Mouse (Mus musculus) MEL (cell line): Measurements from ENCODE around the gene Mpp4. TPM values are rescaled to one million over a fixed set of nuclear protein-coding genes. Genes with fewer than 3 reads are reported as not detected.

Experiments
- DNase-seq: peaks from one replicate; pipeline ENCODE4 v3.0.0; 2011; ENCODE audit warnings: low read depth, low spot score
- H3K27ac ChIP-seq: 2 replicates; pipeline ENCODE4 v1.5.1; 2012; ENCODE audit warnings: low read depth, mild to moderate bottlenecking, control low read depth, low read length, moderate library complexity; ENCODE audit not compliant: control insufficient read depth
- H3K27me3 ChIP-seq, 2 experiments: fragments of 150-350 bp in 1 of 2; sonication (generic) in 1 of 2; 2 replicates each; pipeline ENCODE4 v1.6.1; 2012; ENCODE audit warnings: low read length in 2 of 2, mild to moderate bottlenecking in 2 of 2, improper control_type of control experiment in 1 of 2, moderate library complexity in 1 of 2; ENCODE audit not compliant: insufficient read depth in 2 of 2, control insufficient read depth in 1 of 2
- H3K36me3 ChIP-seq, 2 experiments: 2 replicates each; pipeline ENCODE4 v1.6.1; 2012 to 2014; ENCODE audit warnings: low read length in 2 of 2, improper control_type of control experiment in 1 of 2, inconsistent platforms in 1 of 2, mild to moderate bottlenecking in 1 of 2; ENCODE audit not compliant: insufficient read depth in 2 of 2, control insufficient read depth in 1 of 2
- H3K4me1 ChIP-seq, 2 experiments: fragments of 150-350 bp in 1 of 2; sonication (generic) in 1 of 2; 2 replicates each; pipeline ENCODE4 v1.6.1; 2012; ENCODE audit warnings: low read length in 2 of 2, improper control_type of control experiment in 1 of 2, mild to moderate bottlenecking in 1 of 2; ENCODE audit not compliant: insufficient read depth in 2 of 2, control insufficient read depth in 1 of 2
- H3K4me3 ChIP-seq, 2 experiments: fragments of 150-350 bp in 1 of 2; sonication (generic) in 1 of 2; 2 replicates each; pipeline ENCODE4 v1.5.1; 2012; ENCODE audit warnings: low read depth in 2 of 2, low read length in 2 of 2, mild to moderate bottlenecking in 2 of 2, moderate library complexity in 2 of 2, control low read depth in 1 of 2, improper control_type of control experiment in 1 of 2; ENCODE audit not compliant: control insufficient read depth in 1 of 2, insufficient read depth in 1 of 2
- H3K79me2 ChIP-seq: 2 replicates; pipeline ENCODE4 v1.6.1; 2012; ENCODE audit warnings: mild to moderate bottlenecking, low read length, moderate library complexity; ENCODE audit not compliant: control insufficient read depth, poor library complexity, insufficient read depth
- H3K9ac ChIP-seq: 2 replicates; pipeline ENCODE4 v1.6.1; 2012; ENCODE audit warnings: low read depth, mild to moderate bottlenecking, control low read depth, low read length, moderate library complexity; ENCODE audit not compliant: control insufficient read depth, poor library complexity, severe bottlenecking
- H3K9me3 ChIP-seq: fragments of 150-350 bp; sonication (generic); replicated peaks from 2 replicates; pipeline ENCODE4 v1.6.1; 2012; ENCODE audit warnings: mild to moderate bottlenecking, low read length, improper control_type of control experiment, moderate library complexity; ENCODE audit not compliant: insufficient read depth
- BHLHE40 ChIP-seq: IDR thresholded peaks from 2 replicates; pipeline ENCODE4 v1.6.1; 2012; ENCODE audit warnings: low read depth, mild to moderate bottlenecking, inconsistent platforms, low read length, improper control_type of control experiment, borderline replicate concordance
- CTCF ChIP-seq, 3 experiments: IDR thresholded peaks in 2 of 3; conservative IDR thresholded peaks in 1 of 3; 2 replicates each; pipeline ENCODE4 v1.5.1; 2011 to 2012; ENCODE audit warnings: low read length in 3 of 3, low read depth in 2 of 3, mild to moderate bottlenecking in 2 of 3, improper control_type of control experiment in 1 of 3, inconsistent platforms in 1 of 3, mixed read lengths in 1 of 3, moderate library complexity in 1 of 3; ENCODE audit not compliant: control insufficient read depth in 1 of 3, insufficient read depth in 1 of 3, poor library complexity in 1 of 3, severe bottlenecking in 1 of 3
- ETS1 ChIP-seq: IDR thresholded peaks from 2 replicates; pipeline ENCODE4 v1.6.1; 2012; ENCODE audit warnings: low read depth, mild to moderate bottlenecking, inconsistent platforms, low read length, improper control_type of control experiment, moderate library complexity
- GABPA ChIP-seq: IDR thresholded peaks from 2 replicates; pipeline ENCODE4 v1.6.1; 2012; ENCODE audit warnings: low read depth, mild to moderate bottlenecking, inconsistent platforms, low read length, improper control_type of control experiment, moderate library complexity
- GATA1 ChIP-seq: IDR thresholded peaks from 2 replicates; pipeline ENCODE4 v1.6.1; 2011; ENCODE audit warnings: low read depth, low read length, improper control_type of control experiment
- MAFK ChIP-seq: IDR thresholded peaks from 2 replicates; pipeline ENCODE4 v1.6.1; 2011; ENCODE audit warnings: low read depth, mild to moderate bottlenecking, low read length, improper control_type of control experiment, borderline replicate concordance
- MYB ChIP-seq: IDR thresholded peaks from 2 replicates; pipeline ENCODE4 v1.6.1; 2011; ENCODE audit warnings: mild to moderate bottlenecking, low read depth, low read length, improper control_type of control experiment
- MYC ChIP-seq: IDR thresholded peaks from 2 replicates; pipeline ENCODE4 v1.6.1; 2011; ENCODE audit warnings: low read depth, mild to moderate bottlenecking, low read length, improper control_type of control experiment, moderate library complexity
- NELFE ChIP-seq: IDR thresholded peaks from 2 replicates; pipeline ENCODE4 v1.6.1; 2011; ENCODE audit warnings: low read depth, low read length, improper control_type of control experiment
- POLR2AphosphoS2 ChIP-seq: IDR thresholded peaks from 2 replicates; pipeline ENCODE4 v1.6.1; 2011; ENCODE audit warnings: low read length, improper control_type of control experiment
- RAD21 ChIP-seq: IDR thresholded peaks from 2 replicates; pipeline ENCODE4 v1.6.1; 2011; ENCODE audit warnings: mild to moderate bottlenecking, low read depth, low read length, improper control_type of control experiment
- RCOR1 ChIP-seq: IDR thresholded peaks from 2 replicates; pipeline ENCODE4 v1.6.1; 2012; ENCODE audit warnings: low read depth, mild to moderate bottlenecking, inconsistent platforms, low read length, improper control_type of control experiment
- SMC3 ChIP-seq: IDR thresholded peaks from 2 replicates; pipeline ENCODE4 v1.6.1; 2011; ENCODE audit warnings: low read depth, low read length, improper control_type of control experiment
- USF2 ChIP-seq, 2 experiments: IDR thresholded peaks; 2 replicates each; pipeline ENCODE4 v1.6.1; 2011 to 2012; ENCODE audit warnings: improper control_type of control experiment in 2 of 2, low read length in 2 of 2, borderline replicate concordance in 1 of 2, inconsistent platforms in 1 of 2, low read depth in 1 of 2, mild to moderate bottlenecking in 1 of 2; ENCODE audit not compliant: insufficient read depth in 1 of 2
- ZC3H11A ChIP-seq: IDR thresholded peaks from 2 replicates; pipeline ENCODE4 v1.6.1; 2012; ENCODE audit warnings: low read depth, mild to moderate bottlenecking, inconsistent platforms, low read length, improper control_type of control experiment
- polyA plus RNA-seq, 2 experiments: library from polyadenylated mRNA; stranded (reverse) in 1 of 2; unstranded in 1 of 2; fragments of >175 nt in 1 of 2; fragments of >200 nt in 1 of 2; gene quantifications; 2 replicates each; pipeline versions ENCODE4 v1.2.1 to v1.2.4; 2012; ENCODE audit warnings: low replicate concordance in 2 of 2, low read depth in 1 of 2; ENCODE audit not compliant: insufficient read length in 2 of 2, insufficient read depth in 1 of 2, missing spikeins in 1 of 2
- total RNA-seq: library from RNA; depleted of rRNA; stranded (reverse); fragments of 300-350 nt; gene quantifications from 2 replicates; pipeline ENCODE4 v1.2.3, GENCODE M21; 2012

Mpp4 gene
- total and polyA plus RNA-seq, 3 experiments: 0.19 to 0.23 TPM; not detected in 1

- no peaks in the 10 kb centered on the region for H3K79me2 ChIP-seq
- no peak overlapping the region for H3K9ac ChIP-seq
- no peak for TF ChIP-seq RCOR1
- TF ChIP-seq RAD21: peak; percentile 34
- TF ChIP-seq ZC3H11A: peak; percentile 34; the same call in 1 of the 2 replicates
- peak; percentile 82 for TF ChIP-seq SMC3
- no peak for TF ChIP-seq MYB
- no peak for TF ChIP-seq ETS1
- no peak for TF ChIP-seq MYC
- peak; percentile 43 to 65 (median 60) for TF ChIP-seq CTCF (IDR thresholded peaks at IDR 0.05 in 2 of 3, conservative IDR thresholded peaks at IDR 0.05 in 1 of 3; ENCODE audit: control insufficient read depth in 1 of 3, insufficient read depth in 1 of 3, low read depth in 2 of 3, low read length in 3 of 3, poor library complexity in 1 of 3, severe bottlenecking in 1 of 3)
- TF ChIP-seq GABPA: no peak
- H3K4me1 ChIP-seq: no peaks in the 10 kb centered on the region
- no peak overlapping the region for H3K4me3 ChIP-seq
- H3K36me3 ChIP-seq: no peaks in the 10 kb centered on the region
- DNase-seq: peak; percentile 39
- peaks cover 0 to 1% of the 10 kb centered on the region in 2 experiments; a peak in 2 of 4 replicates for H3K27me3 ChIP-seq
- no peak overlapping the region for H3K27ac ChIP-seq
- no peaks in the 10 kb centered on the region for H3K9me3 ChIP-seq
Measured at GRCm38 (mm10) chr1:59144543-59144942, 18.6 kb downstream of the Mpp4 start.

GRCm38 (mm10) chr1:59142809-59143208, 20.4 kb downstream of the Mpp4 start:
- no peaks in the 10 kb centered on the region for H3K4me1 ChIP-seq
- H3K9me3 ChIP-seq: no peaks in the 10 kb centered on the region
- H3K4me3 ChIP-seq: no peak overlapping the region
- no peak overlapping the region for H3K9ac ChIP-seq
- TF ChIP-seq ZC3H11A: peak; percentile 85
- peak; percentile 93 for TF ChIP-seq SMC3
- TF ChIP-seq RAD21: peak; percentile 85
- no peak for TF ChIP-seq POLR2AphosphoS2
- no peak for TF ChIP-seq BHLHE40
- TF ChIP-seq GATA1: peak; percentile 46; the same call in 1 of the 2 replicates
- TF ChIP-seq GABPA: no peak
- peak; percentile 61 to 82 (median 68) for TF ChIP-seq CTCF (IDR thresholded peaks at IDR 0.05 in 2 of 3, conservative IDR thresholded peaks at IDR 0.05 in 1 of 3; ENCODE audit: control insufficient read depth in 1 of 3, insufficient read depth in 1 of 3, low read depth in 2 of 3, low read length in 3 of 3, poor library complexity in 1 of 3, severe bottlenecking in 1 of 3)
- peaks cover 0 to 1% of the 10 kb centered on the region in 2 experiments; a peak in 1 of 4 replicates for H3K27me3 ChIP-seq
- peak; percentile 73 for DNase-seq
- no peak overlapping the region for H3K27ac ChIP-seq
- no peaks in the 10 kb centered on the region for H3K36me3 ChIP-seq
- no peaks in the 10 kb centered on the region for H3K79me2 ChIP-seq

- no peaks in the 10 kb centered on the region for H3K9me3 ChIP-seq
- no peak overlapping the region for H3K27ac ChIP-seq
- TF ChIP-seq BHLHE40 (no peak), MAFK (no peak), RAD21 (no peak), NELFE (no peak), USF2 (IDR thresholded peaks at IDR 0.05; ENCODE audit: borderline replicate concordance in 1 of 2, insufficient read depth in 1 of 2, low read depth in 1 of 2, low read length in 2 of 2) (no peak)
- H3K4me1 ChIP-seq: no peaks in the 10 kb centered on the region
- H3K27me3 ChIP-seq: peaks cover 9 to 15% of the 10 kb centered on the region in 2 experiments; a peak in 3 of 4 replicates
- no peaks in the 10 kb centered on the region for H3K36me3 ChIP-seq
- DNase-seq: no peak
- H3K4me3 ChIP-seq: no peak overlapping the region
- H3K9ac ChIP-seq: no peak overlapping the region
- H3K79me2 ChIP-seq: no peaks in the 10 kb centered on the region
Measured at GRCm38 (mm10) chr1:59134419-59134818, 28.8 kb downstream of the Mpp4 start.
